Mouse (Mus musculus) limb, embryonic 15.5 days (tissue): ENCODE results near the gene Cacna2d3. TPM values are rescaled to one million over a fixed set of nuclear protein-coding genes. Genes with fewer than 3 reads are reported as not detected.
A peak's percentile ranks its signal among the peaks of the same experiment; 100 is the strongest.

Experiments
- ATAC-seq: fragments of 200-750 bp; cut with Nextera tagmentation; 2 replicates; pipeline ENCODE4 v1.8.0; 2017; ENCODE audit warnings: low read depth, moderate TSS enrichment; ENCODE audit not compliant: insufficient number of reproducible peaks, low FRiP score, low TSS enrichment
- H3K27ac ChIP-seq: fragments of 300-500 bp; sonication (generic); 2 replicates; pipeline ENCODE4 v1.5.1; 2015; ENCODE audit warnings: moderate library complexity, mild to moderate bottlenecking, inconsistent platforms
- H3K27me3 ChIP-seq: fragments of 300-500 bp; sonication (generic); 2 replicates; pipeline ENCODE4 v1.6.1; 2015; ENCODE audit warnings: inconsistent platforms
- H3K36me3 ChIP-seq: fragments of 300-500 bp; sonication (generic); 2 replicates; pipeline ENCODE4 v1.6.1; 2015; ENCODE audit warnings: inconsistent platforms
- H3K4me1 ChIP-seq: fragments of 300-500 bp; sonication (generic); 2 replicates; pipeline ENCODE4 v1.6.1; 2015; ENCODE audit warnings: inconsistent platforms
- H3K4me2 ChIP-seq: fragments of 300-500 bp; sonication (generic); 2 replicates; pipeline ENCODE4 v1.6.1; 2015; ENCODE audit warnings: mild to moderate bottlenecking, inconsistent platforms
- H3K4me3 ChIP-seq: fragments of 300-500 bp; sonication (generic); 2 replicates; pipeline ENCODE4 v1.5.1; 2015; ENCODE audit warnings: mild to moderate bottlenecking, inconsistent platforms
- H3K9ac ChIP-seq: fragments of 300-500 bp; sonication (generic); 2 replicates; pipeline ENCODE4 v1.6.1; 2015; ENCODE audit warnings: inconsistent platforms
- H3K9me3 ChIP-seq: fragments of 300-500 bp; sonication (generic); 2 replicates; pipeline ENCODE4 v1.6.1; 2016; ENCODE audit warnings: inconsistent platforms
- WGBS: fragments of 180-500 bp; shearing (Covaris S2); methylation state at CpG from one replicate; pipeline ENCODE4 v1.1.7; 2015; 5-methylcytosine and 5-hydroxymethylcytosine counted together
- polyA plus RNA-seq: library from polyadenylated mRNA; unstranded; fragments of >200 nt; fragmentation: Nextera tagmentation; extraction: Ambion mirVana; gene quantifications from 2 replicates; pipeline ENCODE4 v1.2.1, GENCODE M21; 2015

The Cacna2d3 gene
- polyA plus RNA-seq, 1 experiment from 2014 or later: 7.2 TPM

DNA sequence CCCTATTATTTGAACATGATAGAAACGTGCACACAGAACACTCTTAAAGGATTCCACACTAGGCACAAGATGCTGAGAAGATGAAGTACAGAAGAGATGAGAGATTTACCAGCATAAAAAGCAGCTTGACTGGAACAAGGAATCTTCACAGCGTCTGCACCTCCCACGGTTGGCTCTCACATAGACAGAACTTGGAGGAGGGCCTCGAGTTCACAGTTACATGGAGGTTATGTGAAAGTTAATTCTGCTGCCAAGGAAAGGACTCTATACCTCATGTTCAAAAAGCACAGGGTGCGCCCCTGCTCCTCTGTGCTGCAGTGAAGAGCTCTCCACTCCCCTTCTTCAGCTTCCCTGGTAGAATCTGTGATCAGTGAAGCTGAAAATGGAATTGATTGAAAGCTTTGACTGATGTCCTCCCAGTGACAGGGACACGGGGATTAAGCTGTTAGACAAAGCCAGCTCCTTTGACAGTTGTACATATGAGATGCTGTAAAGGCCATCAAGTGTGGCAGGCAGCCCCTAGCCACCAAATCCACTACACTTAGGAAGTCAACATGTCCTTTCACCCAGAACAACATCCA lies 243.2 kb downstream of the Cacna2d3 start:
- Histone ChIP-seq H3K36me3 (no peaks in the 10 kb centered on the region), H3K27ac (no peak overlapping the region), H3K9me3 (no peaks in the 10 kb centered on the region), H3K9ac (no peak overlapping the region), H3K4me3 (no peak overlapping the region), H3K4me1 (0 out of 2 replicates have a peak, but pooled peaks cover 7% of the 10 kb centered on the region), H3K27me3 (no peaks in the 10 kb centered on the region), H3K4me2 (no peak overlapping the region)
- no peak for ATAC-seq
- 67% methylated on average over 6 of the region's 6 CpGs for WGBS

DNA sequence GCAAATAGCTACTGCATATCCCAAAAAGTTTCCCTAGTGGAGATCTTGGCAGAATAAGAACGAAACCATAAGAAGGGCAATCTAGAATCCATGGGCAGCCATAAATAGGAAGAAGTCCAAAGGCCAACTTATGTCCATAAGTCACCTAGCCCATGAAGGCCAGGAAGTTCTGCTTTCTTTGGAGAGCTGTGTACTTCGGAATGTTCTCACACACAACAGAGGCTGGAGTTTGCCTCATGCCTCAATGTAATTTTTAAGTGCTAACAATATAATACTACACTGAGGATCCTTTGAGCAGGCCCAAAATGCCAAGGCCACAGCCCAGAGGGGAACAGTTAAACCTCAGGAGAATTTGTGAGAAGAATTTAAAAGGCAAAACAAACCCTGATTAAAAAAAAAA lies 257.4 kb downstream of the Cacna2d3 start:
- Histone ChIP-seq H3K9me3 (no peaks in the 10 kb centered on the region), H3K4me1 (no peaks in the 10 kb centered on the region), H3K4me3 (no peak overlapping the region), H3K36me3 (no peaks in the 10 kb centered on the region), H3K27ac (no peak overlapping the region), H3K4me2 (no peak overlapping the region), H3K27me3 (no peaks in the 10 kb centered on the region), H3K9ac (no peak overlapping the region)
- ATAC-seq: no peak
- 88% methylated on average over 2 of the region's 2 CpGs for WGBS

DNA sequence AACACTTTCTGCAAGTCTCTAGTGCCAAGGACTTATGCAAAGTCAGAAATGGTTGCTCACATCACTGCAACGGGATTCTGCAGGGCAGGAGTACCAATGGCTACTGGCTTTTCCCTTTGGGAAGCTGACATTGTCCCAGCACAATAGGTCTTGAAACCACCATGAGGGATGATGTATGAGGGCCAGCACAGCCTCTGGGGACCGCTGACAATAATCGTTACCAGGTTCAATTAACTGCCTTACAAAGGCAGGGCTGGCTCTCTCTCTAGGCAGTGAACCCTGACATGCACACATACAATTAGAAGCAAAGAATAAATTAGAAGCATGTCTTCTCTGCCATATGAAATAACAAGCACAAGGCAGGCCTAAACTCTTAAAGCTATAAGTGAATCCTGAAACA lies 272.5 kb downstream of the Cacna2d3 start:
- 63% methylated on average over 3 of the region's 3 CpGs for WGBS
- H3K4me1 ChIP-seq: no peaks in the 10 kb centered on the region
- ATAC-seq: no peak
- no peak overlapping the region for H3K4me2 ChIP-seq
- H3K27me3 ChIP-seq: peaks cover 8% of the 10 kb centered on the region; the same call in 1 of the 2 replicates
- H3K9me3 ChIP-seq: no peaks in the 10 kb centered on the region
- H3K27ac ChIP-seq: no peak overlapping the region
- no peak overlapping the region for H3K4me3 ChIP-seq
- H3K9ac ChIP-seq: no peak overlapping the region
- H3K36me3 ChIP-seq: no peaks in the 10 kb centered on the region

DNA sequence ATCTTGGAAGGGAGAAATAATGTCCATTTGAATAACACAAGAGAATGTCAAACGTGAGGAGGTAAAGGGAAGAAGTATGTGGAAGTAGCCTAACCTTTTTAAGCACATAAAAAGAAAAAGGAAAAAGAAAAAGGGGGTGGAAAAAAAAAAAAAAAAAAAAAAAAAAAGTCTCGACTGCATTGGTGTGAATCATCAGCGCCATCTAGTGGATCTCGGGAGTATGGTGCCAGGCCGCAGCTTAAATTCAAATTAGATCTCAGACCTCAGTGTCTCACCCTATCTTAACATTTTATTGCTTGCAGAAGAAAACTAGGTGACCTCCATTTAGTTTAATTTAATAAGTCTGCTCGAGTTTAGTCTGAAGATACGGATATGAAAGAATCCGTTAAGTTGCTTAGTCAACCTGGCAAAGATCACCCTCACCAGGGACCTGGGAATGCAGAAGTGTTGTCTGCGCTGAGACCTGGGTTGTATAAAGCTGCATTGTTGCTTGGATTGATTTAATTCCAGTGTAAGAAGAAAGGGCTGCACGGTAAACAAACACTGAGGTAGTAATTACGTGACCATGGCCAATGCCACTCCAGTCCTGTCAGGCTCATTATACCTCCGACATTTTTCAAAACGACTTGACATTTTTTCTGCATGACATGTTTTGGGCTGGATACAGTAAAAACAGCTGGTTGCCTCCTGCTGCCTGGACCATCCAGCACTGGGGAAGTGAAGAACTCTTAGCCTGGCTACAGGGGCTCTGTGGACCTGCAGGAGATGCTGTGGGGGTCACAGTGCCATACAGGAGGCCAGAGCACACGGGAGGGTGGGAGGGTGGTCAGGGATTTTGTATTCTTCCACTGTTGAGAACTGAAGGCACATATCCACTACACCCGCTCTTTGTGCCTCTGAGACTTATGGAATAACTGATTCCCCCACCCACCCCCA lies 278.3 kb downstream of the Cacna2d3 start:
- WGBS: 20% methylated on average over 15 of the region's 15 CpGs
- Histone ChIP-seq H3K9ac (no peak overlapping the region), H3K4me1 (peaks cover 15% of the 10 kb centered on the region), H3K27ac (no peak overlapping the region), H3K27me3 (peaks cover 8% of the 10 kb centered on the region; the same call in 1 of the 2 replicates), H3K9me3 (no peaks in the 10 kb centered on the region), H3K4me2 (no peak overlapping the region), H3K36me3 (no peaks in the 10 kb centered on the region), H3K4me3 (no peak overlapping the region)
- ATAC-seq: no peak

DNA sequence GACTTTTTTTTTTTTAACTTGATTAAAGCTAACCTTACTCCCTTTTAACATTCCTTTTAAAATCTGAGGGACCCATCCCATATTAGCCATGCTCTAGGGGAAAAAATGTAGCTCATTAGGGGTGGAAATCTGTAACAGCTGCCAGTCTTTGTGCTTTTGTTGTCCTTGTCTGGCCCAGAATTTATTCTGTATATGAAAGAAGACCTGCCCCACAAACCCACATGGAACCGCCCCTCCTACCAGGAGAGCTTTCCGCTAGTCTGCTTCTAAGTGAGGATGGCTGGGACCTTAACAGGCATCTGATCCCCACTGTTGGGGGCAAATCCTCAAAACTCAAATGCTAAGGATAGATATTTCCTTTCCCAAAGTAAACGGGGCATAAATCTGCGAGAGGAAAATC lies 279.2 kb downstream of the Cacna2d3 start:
- H3K9ac ChIP-seq: no peak overlapping the region
- H3K27me3 ChIP-seq: peaks cover 8% of the 10 kb centered on the region; the same call in 1 of the 2 replicates
- no peak overlapping the region for H3K4me3 ChIP-seq
- H3K36me3 ChIP-seq: no peaks in the 10 kb centered on the region
- no peak for ATAC-seq
- H3K27ac ChIP-seq: peak overlapping the region; percentile 76; the same call in 1 of the 2 replicates
- 18% methylated on average over 4 of the region's 4 CpGs for whole genome bisulfite sequencing
- peaks cover 15% of the 10 kb centered on the region for H3K4me1 ChIP-seq
- H3K9me3 ChIP-seq: no peaks in the 10 kb centered on the region
- H3K4me2 ChIP-seq: peak overlapping the region; percentile 7; the same call in 1 of the 2 replicates

DNA sequence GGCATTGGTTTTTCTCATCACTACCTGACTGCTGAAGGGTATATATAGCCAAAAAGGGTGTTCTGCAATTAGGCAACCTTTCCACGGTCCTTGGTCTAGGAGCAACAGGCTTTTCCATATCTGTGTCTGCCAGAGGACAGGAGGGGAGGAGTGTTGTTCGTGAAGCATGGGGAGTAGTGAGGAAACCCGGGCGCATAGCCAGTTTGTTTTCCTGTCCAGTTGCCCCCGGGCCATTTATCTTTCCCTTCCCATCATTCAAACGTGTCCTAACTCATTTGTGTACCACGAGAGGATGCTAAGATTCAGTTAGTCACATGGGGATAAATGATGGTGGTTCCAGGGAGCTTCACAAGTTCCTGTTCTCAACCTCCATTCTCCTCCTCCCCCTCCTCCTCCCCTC lies 283.0 kb downstream of the Cacna2d3 start:
- Histone ChIP-seq H3K9me3 (no peaks in the 10 kb centered on the region), H3K36me3 (no peaks in the 10 kb centered on the region), H3K27me3 (no peaks in the 10 kb centered on the region), H3K9ac (no peak overlapping the region), H3K4me1 (peaks cover 14% of the 10 kb centered on the region), H3K4me3 (no peak overlapping the region), H3K27ac (no peak overlapping the region), H3K4me2 (no peak overlapping the region)
- WGBS: 71% methylated on average over 7 of the region's 7 CpGs
- no peak for ATAC-seq

DNA sequence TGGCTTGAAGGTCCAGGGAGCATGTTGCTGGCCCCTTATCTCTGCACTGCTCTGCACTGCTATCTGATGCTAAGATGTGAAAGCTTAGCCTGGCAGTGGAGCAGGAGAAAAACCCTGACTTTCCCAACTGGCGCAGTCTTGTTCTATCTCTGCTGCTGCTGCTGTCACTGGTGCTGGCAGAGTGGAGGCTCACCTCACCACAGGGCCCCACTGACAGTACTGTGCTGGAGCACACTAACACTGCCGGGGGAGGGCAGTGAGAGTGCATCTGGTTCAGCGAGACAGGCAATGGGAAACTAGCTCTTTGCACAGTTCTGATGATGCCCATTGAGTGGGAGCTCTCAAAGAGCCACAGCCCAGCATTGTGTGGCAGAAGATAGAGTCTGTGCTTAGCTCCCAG lies 283.4 kb downstream of the Cacna2d3 start:
- Histone ChIP-seq H3K27ac (no peak overlapping the region), H3K9ac (no peak overlapping the region), H3K9me3 (no peaks in the 10 kb centered on the region), H3K4me1 (peaks cover 10% of the 10 kb centered on the region), H3K36me3 (no peaks in the 10 kb centered on the region), H3K4me2 (no peak overlapping the region), H3K27me3 (no peaks in the 10 kb centered on the region), H3K4me3 (no peak overlapping the region)
- no peak for ATAC-seq
- WGBS: 69% methylated on average over 3 of the region's 3 CpGs

DNA sequence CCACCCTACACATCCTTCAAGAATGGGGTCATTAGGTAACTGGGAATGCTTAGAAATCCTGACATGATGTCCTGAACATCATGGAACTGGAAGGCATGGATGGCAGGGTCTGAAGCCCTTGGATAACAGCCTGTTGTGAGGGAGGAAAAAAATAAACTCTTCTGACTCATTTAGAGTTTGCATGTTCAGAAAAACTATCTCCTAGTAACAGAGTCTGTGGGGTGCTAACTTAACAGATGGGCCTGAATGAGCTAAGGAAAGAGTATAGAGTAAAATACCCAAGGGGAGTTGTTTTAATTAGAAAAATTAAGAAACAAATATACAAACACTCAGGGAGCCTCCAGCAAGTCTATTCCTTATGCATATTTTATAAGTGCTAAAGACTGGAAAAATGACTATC lies 286.5 kb downstream of the Cacna2d3 start:
- Histone ChIP-seq H3K4me3 (no peak overlapping the region), H3K9me3 (no peaks in the 10 kb centered on the region), H3K4me2 (no peak overlapping the region), H3K27me3 (no peaks in the 10 kb centered on the region), H3K27ac (no peak overlapping the region), H3K4me1 (no peaks in the 10 kb centered on the region), H3K36me3 (no peaks in the 10 kb centered on the region), H3K9ac (no peak overlapping the region)
- ATAC-seq: no peak

DNA sequence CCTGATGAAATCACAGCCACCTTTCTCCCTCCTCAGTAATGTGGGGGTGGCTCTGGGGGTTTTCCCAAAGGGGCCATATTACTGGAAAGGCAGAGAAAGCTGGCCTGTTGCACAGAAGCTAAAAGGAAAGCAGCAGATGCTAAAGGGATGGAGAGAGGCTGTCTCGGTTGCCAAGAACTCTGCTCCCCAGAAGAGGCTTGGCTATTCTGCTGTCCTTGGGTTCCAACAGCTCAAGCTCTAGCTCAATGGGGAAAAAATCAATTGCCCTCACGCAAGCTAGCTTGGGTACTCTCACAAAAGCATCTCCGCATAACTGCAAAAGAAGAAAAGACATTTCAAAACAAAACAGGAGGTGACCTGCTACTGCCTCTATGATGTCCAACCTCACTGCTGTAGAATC lies 287.9 kb downstream of the Cacna2d3 start:
- no peak overlapping the region for H3K9ac ChIP-seq
- H3K9me3 ChIP-seq: no peaks in the 10 kb centered on the region
- 74% methylated on average over 3 of the region's 3 CpGs for WGBS
- no peak overlapping the region for H3K27ac ChIP-seq
- H3K36me3 ChIP-seq: no peaks in the 10 kb centered on the region
- no peaks in the 10 kb centered on the region for H3K4me1 ChIP-seq
- no peaks in the 10 kb centered on the region for H3K27me3 ChIP-seq
- no peak overlapping the region for H3K4me3 ChIP-seq
- no peak overlapping the region for H3K4me2 ChIP-seq
- ATAC-seq: no peak

DNA sequence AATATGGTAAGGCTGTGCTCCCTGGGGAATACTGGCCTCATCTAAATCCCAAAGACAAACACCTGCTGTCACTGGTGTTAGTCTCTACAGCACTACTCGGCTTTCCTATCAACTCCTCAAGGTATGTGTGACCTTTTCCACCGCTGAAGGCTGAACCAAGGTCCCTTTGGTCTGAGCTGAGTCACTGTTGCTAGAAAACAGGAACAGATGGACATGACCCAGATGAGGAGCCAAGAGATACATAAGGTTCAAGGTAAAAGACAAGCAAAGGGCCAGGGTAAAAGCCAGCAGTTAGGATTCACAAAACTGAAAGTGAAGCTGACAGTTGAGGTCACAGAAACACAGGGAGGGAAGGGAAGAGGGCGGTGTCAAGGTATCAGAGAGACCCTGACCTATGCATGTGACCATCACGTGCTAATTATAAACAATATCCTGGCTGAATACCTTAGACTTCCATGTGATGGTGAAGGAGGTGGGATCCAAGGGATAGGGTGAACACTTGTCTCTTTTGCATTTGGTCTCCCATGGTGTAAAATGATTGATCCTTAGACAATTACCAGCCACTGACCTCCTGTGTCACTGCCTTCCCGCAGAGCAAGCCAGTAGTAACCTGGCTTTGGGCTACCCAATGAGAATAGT lies 288.5 kb downstream of the Cacna2d3 start:
- no peaks in the 10 kb centered on the region for H3K27me3 ChIP-seq
- ATAC-seq: no peak
- no peaks in the 10 kb centered on the region for H3K36me3 ChIP-seq
- H3K4me2 ChIP-seq: no peak overlapping the region
- no peak overlapping the region for H3K27ac ChIP-seq
- H3K4me1 ChIP-seq: no peaks in the 10 kb centered on the region
- 75% methylated on average over 5 of the region's 5 CpGs for WGBS
- no peaks in the 10 kb centered on the region for H3K9me3 ChIP-seq
- no peak overlapping the region for H3K9ac ChIP-seq
- H3K4me3 ChIP-seq: no peak overlapping the region

DNA sequence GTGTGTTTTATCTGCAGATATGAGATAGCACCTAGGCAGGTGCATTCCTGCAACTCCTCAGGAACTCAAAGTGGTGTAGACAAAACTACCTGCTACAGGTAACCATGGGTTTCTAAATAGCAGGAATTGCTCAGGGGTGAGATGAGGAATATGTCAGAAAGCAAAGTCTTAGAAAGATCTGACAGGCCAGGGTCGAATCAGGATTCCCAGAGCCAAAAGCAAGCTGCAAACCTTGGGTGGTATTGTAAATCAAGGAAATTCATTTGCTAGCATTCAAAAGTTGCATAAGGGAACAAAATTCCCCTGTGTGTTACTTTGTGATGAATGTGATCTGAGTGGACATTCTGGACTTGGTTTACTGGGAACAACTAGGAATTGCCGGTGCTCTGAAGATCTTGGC lies 291.9 kb downstream of the Cacna2d3 start:
- Histone ChIP-seq H3K4me3 (no peak overlapping the region), H3K27me3 (no peaks in the 10 kb centered on the region), H3K4me1 (no peaks in the 10 kb centered on the region), H3K36me3 (no peaks in the 10 kb centered on the region), H3K9me3 (no peaks in the 10 kb centered on the region), H3K9ac (no peak overlapping the region), H3K27ac (no peak overlapping the region), H3K4me2 (no peak overlapping the region)
- 81% methylated on average over 2 of the region's 2 CpGs for WGBS
- no peak for ATAC-seq

DNA sequence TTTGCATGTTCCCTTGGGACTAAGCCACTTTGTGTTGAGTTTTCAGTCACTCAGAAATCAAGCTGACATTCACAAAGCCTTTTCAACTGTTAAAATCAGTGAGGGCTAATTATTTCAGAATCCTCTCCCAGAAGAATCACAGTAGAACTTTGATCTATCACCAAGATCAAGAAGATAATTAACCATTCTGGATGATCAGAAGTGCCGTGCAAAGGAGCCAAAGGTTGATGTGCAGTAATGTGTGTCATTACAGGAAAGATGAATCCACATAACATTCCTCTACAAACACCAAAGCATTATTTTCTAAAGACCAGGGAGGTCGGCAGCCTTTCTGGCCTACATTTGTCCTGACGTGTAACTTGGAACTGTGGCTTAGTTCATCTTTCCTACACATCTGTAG lies 296.0 kb downstream of the Cacna2d3 start:
- no peaks in the 10 kb centered on the region for H3K27me3 ChIP-seq
- no peak overlapping the region for H3K9ac ChIP-seq
- WGBS: 87% methylated on average over 3 of the region's 3 CpGs
- no peak overlapping the region for H3K4me2 ChIP-seq
- no peak overlapping the region for H3K4me3 ChIP-seq
- no peaks in the 10 kb centered on the region for H3K9me3 ChIP-seq
- no peaks in the 10 kb centered on the region for H3K4me1 ChIP-seq
- no peaks in the 10 kb centered on the region for H3K36me3 ChIP-seq
- H3K27ac ChIP-seq: no peak overlapping the region
- no peak for ATAC-seq
